Mouse (Mus musculus) kidney, postnatal 25 days (tissue): ENCODE data around the gene Gm6176.
"Not testable (repeated sequence)": the region's sequence is repeated elsewhere in the genome, so short reads cannot be mapped to it uniquely, and the experiment has no call there.

ENCODE experiments used
- DNase-seq, 2 experiments: peaks; one replicate each; pipeline ENCODE4 v3.0.0; 2021; ENCODE audit warnings: mixed read lengths in 2 of 2

Gene Gm6176

DNA sequence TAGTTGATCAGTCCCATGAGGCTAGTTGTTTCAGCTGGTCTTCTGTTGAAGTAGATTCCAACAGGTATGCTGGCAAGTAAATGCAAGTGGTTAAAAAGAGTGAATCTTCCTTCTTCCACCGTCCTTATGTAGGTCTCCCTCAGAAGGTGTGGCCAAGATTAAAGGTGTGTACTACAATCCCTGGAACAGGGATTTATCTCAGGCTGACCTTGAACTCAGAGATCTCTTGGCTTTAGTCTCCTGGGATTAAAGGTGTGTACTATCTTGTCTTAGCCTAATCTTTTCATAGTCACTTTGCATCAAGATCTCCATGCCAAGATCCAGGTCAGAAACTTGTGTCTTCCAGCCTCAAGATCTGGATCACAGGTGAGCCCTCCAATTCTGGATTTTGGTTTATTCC lies at the start of gene Gm6176:
TSS of gene Gm6176 (minus strand) at position 101 of the 400 bp plus-strand sequence.
- DNase-seq: not testable (repeated sequence)

DNA sequence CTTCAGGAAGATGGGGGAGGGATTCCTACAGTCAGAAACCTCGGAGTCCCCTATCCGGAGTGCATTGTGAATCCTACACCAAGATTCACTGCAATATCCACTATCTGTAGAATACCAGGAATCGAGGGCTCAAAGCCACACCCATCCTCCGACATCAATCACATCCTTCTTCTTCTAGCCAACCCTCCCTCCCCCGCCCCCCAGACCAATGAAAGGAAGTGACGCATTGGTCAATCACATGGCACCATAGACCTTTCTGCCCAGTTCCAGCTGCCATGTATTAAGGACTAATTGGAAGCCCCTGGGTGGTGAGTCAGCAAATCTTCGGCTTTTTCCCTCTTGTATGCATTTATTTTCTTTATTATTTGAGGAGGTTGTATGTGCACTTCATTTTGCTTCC lies 12.7 kb upstream of the Gm6176 start, which contains the start of gene Vmn1r139:
TSS of gene Vmn1r139 (plus strand) at position 301 of the 400 bp plus-strand sequence.
- not testable (repeated sequence) for DNase-seq

DNA sequence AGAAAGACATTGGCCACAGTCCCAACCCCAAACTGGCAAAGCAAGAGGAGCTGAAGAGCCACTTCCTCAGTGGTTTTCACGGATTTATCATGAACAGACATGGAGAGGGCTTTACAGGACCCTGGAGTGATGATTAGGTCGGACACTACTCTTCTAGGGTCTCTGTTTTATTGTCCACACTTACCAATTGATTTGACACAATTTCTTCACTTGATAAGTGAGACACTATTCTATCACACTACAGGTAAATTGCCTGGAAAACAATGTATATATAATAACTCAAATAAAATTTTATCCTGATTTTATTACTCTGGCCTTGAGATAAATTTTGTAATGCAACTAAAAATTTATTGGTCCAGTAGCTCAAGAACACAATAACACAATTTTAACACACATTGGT lies 27.3 kb downstream of the Gm6176 start, which contains the start of gene Vmn1r138:
TSS of gene Vmn1r138 (minus strand) at position 101 of the 400 bp plus-strand sequence.
- DNase-seq: not testable (repeated sequence)
